Mouse (Mus musculus) kidney, postnatal 4 days (tissue): Measurements from ENCODE around the gene Abhd16a.

Experiments used
- DNase-seq, 2 experiments: peaks; one replicate each; pipeline ENCODE4 v3.0.0; 2021; ENCODE audit warnings: mixed read lengths in 2 of 2

The Abhd16a gene

GRCm38 (mm10) chr17:35088151-35088550 is 912 bp upstream of the Abhd16a start:
- no peak for DNase-seq

- DNase-seq, result no peak
Measured at GRCm38 (mm10) chr17:35090166-35090932, 1.3 kb downstream of the Abhd16a start.

GRCm38 (mm10) chr17:35092403-35093198 is 3.5 kb downstream of the Abhd16a start:
- no peak for DNase-seq

- no peak for DNase-seq
Measured at GRCm38 (mm10) chr17:35094475-35095365, 5.7 kb downstream of the Abhd16a start.

- DNase-seq, result no peak
Measured at GRCm38 (mm10) chr17:35096597-35096996, 7.5 kb downstream of the Abhd16a start.

GRCm38 (mm10) chr17:35097164-35097655 is 8.1 kb downstream of the Abhd16a start:
- DNase-seq, result peak; percentile 69 to 75

GRCm38 (mm10) chr17:35100196-35100765 is 11.2 kb downstream of the Abhd16a start:
- DNase-seq, result peak; percentile 60 to 78

- DNase-seq, result no peak
Measured at GRCm38 (mm10) chr17:35101161-35101560, 12.1 kb downstream of the Abhd16a start.

GRCm38 (mm10) chr17:35102299-35102698 is 13.2 kb downstream of the Abhd16a start:
- no peak for DNase-seq

- peak; percentile 52 to 68 for DNase-seq
Measured at GRCm38 (mm10) chr17:35103221-35103690, 14.2 kb downstream of the Abhd16a start.

GRCm38 (mm10) chr17:35104079-35104478 is 15.0 kb downstream of the Abhd16a start:
- DNase-seq, result no peak

GRCm38 (mm10) chr17:35104754-35105153 is 15.7 kb downstream of the Abhd16a start:
- no peak for DNase-seq

GRCm38 (mm10) chr17:35105740-35106389 is 16.8 kb downstream of the Abhd16a start:
- DNase-seq, result peak; percentile 69 to 82

- no peak for DNase-seq
Measured at GRCm38 (mm10) chr17:35106522-35106921, 17.5 kb downstream of the Abhd16a start.

GRCm38 (mm10) chr17:35108097-35108496 is 19.0 kb downstream of the Abhd16a start, which contains the start of gene Ly6g5c:
Gene Ly6g5c, plus strand, starts transcription at chr17:35108279.
- no peak for DNase-seq

GRCm38 (mm10) chr17:35111774-35112173 is 22.7 kb downstream of the Abhd16a start:
- DNase-seq, result no peak

GRCm38 (mm10) chr17:35115046-35116019 is 26.3 kb downstream of the Abhd16a start, which contains the start of gene Ly6g5b:
Gene Ly6g5b, minus strand, starts transcription at chr17:35115428.
- peak; percentile 57 to 66 for DNase-seq

GRCm38 (mm10) chr17:35120745-35121142 is 31.7 kb downstream of the Abhd16a start:
- DNase-seq, result peak in 1 of 2 experiments; percentile 60

- peak; percentile 98 to 99 for DNase-seq
Measured at GRCm38 (mm10) chr17:35121143-35121799, 32.2 kb downstream of the Abhd16a start, which contains the start of gene Gpank1. Gene Gpank1, plus strand, starts transcription at chr17:35121455.
